Mouse (Mus musculus) C2C12 (cell line): ENCODE data around the gene Aip.

ENCODE experiments used
- CTCF ChIP-seq: IDR thresholded peaks from one replicate; pipeline ENCODE4 v1.5.1; 2011; ENCODE audit not compliant: control insufficient read depth, insufficient read depth, insufficient read length
- MYOD1 ChIP-seq: IDR thresholded peaks from one replicate; pipeline ENCODE4 v1.6.1; 2011; ENCODE audit warnings: low read depth; ENCODE audit not compliant: control insufficient read depth, insufficient read length
- MYOG ChIP-seq: IDR thresholded peaks from one replicate; pipeline ENCODE4 v1.6.1; 2011; ENCODE audit not compliant: control insufficient read depth, insufficient read length; ENCODE audit errors: extremely low read depth
- USF1 ChIP-seq: IDR thresholded peaks from one replicate; pipeline ENCODE4 v1.6.1; 2011; ENCODE audit warnings: low read depth, mild to moderate bottlenecking, control low read depth, moderate library complexity

- TF ChIP-seq CTCF (no peak), MYOG (no peak), USF1 (no peak), MYOD1 (no peak)
These were observed 12.3 kb upstream of the Aip start for GRCm38 (mm10) chr19:4137913-4138312.
